Mouse (Mus musculus) small intestine, adult 2 months (tissue): ENCODE data around the gene Diexf. TPM values are rescaled to one million over a fixed set of nuclear protein-coding genes. Genes with fewer than 3 reads are reported as not detected.

Source experiments
- H3K27ac ChIP-seq: fragments of 200-500 bp; 2 replicates; pipeline ENCODE4 v1.5.1; 2012; ENCODE audit warnings: low read depth, low read length, control low read depth, inconsistent platforms; ENCODE audit not compliant: insufficient read depth
- H3K27me3 ChIP-seq: fragments of 200-500 bp; 2 replicates; pipeline ENCODE4 v1.6.1; 2012; ENCODE audit warnings: mild to moderate bottlenecking, moderate library complexity, low read length, inconsistent platforms; ENCODE audit not compliant: control insufficient read depth, insufficient read depth
- H3K36me3 ChIP-seq: fragments of 200-500 bp; 2 replicates; pipeline ENCODE4 v1.6.1; 2012; ENCODE audit warnings: mild to moderate bottlenecking, low read length, control low read depth, inconsistent platforms; ENCODE audit not compliant: control insufficient read depth, insufficient read depth
- H3K4me1 ChIP-seq: fragments of 200-500 bp; 2 replicates; pipeline ENCODE4 v1.6.1; 2012; ENCODE audit warnings: low read length, inconsistent platforms, mixed read lengths; ENCODE audit not compliant: control insufficient read depth, insufficient read depth, insufficient read length
- H3K4me3 ChIP-seq: fragments of 200-500 bp; 2 replicates; pipeline ENCODE4 v1.5.1; 2012; ENCODE audit warnings: low read depth, mild to moderate bottlenecking, control low read depth, inconsistent platforms, low read length, moderate library complexity
- CTCF ChIP-seq: fragments of 200-500 bp; IDR thresholded peaks from 2 replicates; pipeline ENCODE4 v1.5.1; 2012; ENCODE audit warnings: low read depth, mild to moderate bottlenecking, control low read depth, inconsistent platforms, low read length, moderate library complexity, mixed read lengths; ENCODE audit not compliant: insufficient replicate concordance, insufficient read length; ENCODE audit errors: extremely low read depth
- POLR2A ChIP-seq: fragments of 200-500 bp; IDR thresholded peaks from 2 replicates; pipeline ENCODE4 v1.6.1; 2012; ENCODE audit warnings: low read depth, mild to moderate bottlenecking, control low read depth, inconsistent platforms, low read length, moderate library complexity
- WGBS: fragments of 180-500 bp; shearing (Covaris S2); methylation state at CpG from one replicate; pipeline ENCODE4 v1.1.7; 2018; 5-methylcytosine and 5-hydroxymethylcytosine counted together
- polyA plus RNA-seq: library from polyadenylated mRNA; depleted of rRNA; stranded (reverse); fragments of >200 nt; gene quantifications from 2 replicates; pipeline ENCODE4 v1.2.3, GENCODE M21; 2012; rRNA removed

Diexf gene
- 3.1 and 5.5 TPM in 2 replicates for polyA plus RNA-seq

DNA sequence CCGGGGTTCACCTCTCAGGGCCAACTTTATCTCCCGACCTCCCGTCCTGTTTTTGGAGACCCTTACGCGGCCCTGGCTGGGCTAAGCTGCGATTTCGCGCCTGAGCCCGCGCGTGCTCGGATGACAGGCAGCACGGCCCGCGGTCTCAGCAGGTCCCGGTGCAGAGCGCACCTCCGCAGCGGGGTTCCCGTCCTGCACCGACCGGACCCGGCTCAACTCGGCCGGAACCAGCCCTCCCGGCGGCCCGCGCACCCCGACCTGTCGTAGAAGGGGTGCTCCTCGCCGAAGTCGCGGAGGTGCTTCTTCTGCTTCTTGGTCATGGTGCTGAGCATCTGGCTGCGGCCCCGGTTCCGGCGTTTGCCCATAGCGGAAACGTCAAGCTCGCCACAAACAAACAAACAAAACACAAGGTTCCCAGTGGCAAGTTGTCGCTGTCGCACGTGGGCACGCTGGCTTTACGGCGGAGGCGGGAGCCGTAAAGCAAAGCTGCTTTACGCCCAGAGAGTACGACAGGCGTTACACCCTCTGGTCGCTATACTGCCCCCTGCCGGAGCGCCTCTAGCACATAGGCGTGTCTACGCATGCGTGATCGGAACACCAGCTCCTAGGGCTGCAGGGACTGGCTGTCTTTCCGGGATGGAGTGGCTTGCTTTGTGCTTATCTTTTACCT lies at the start of gene Diexf:
Diexf (minus strand) TSS at position 487 of the 670 bp plus-strand sequence.
- under 1% methylated on average over 61 of the region's 61 CpGs for WGBS
- TF ChIP-seq POLR2A (peak; percentile 54), CTCF (peak; percentile 94)
- Histone ChIP-seq H3K36me3 (peaks cover 3% of the 10 kb centered on the region; the same call in 1 of the 2 replicates), H3K27ac (peak within 1 kb of the TSS; percentile 29), H3K27me3 (no peaks in the 10 kb centered on the region), H3K4me1 (peaks cover 2% of the 10 kb centered on the region; the same call in 1 of the 2 replicates), H3K4me3 (peak within 1 kb of the TSS; percentile 94)

DNA sequence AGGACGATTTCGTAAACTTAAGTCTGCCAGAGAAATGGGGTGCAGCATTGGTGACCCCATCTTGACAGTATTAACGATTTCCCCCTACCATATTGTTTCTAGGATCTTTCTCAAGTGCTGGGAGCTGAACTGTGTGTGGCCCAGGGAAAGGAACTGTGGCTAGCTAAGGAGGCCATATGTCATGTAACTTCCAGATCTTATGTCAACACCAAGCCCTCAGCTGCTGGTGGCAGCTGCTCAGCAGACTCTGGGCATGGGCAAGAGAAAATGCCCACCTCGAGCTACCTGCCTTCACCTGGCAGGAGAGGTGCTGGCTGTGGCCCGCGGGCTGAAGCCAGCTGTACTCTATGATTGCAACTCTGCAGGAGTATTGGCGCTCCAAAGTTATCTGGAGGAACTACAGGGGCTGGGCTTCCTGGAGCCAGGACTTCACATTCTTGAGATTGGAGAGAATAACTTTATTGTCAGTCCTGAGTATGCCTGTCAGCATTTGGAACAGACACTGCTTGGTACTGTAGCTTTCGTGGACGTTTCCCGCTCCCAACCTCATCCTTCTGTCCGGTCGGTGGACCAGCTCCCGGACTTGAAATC lies 44.2 kb upstream of the Diexf start:
- peak overlapping the region; percentile 88 for H3K27ac ChIP-seq
- peaks cover 29% of the 10 kb centered on the region for H3K4me1 ChIP-seq
- H3K4me3 ChIP-seq, result peak overlapping the region; percentile 40
- H3K36me3 ChIP-seq, result peaks cover 9% of the 10 kb centered on the region
- TF ChIP-seq CTCF (no peak), POLR2A (no peak)
- no peaks in the 10 kb centered on the region for H3K27me3 ChIP-seq
- 28% methylated on average over 13 of the region's 13 CpGs for WGBS

GRCm38 (mm10) chr1:193173810-193174129 lies 43.7 kb upstream of the Diexf start:
- no peaks in the 10 kb centered on the region for H3K27me3 ChIP-seq
- TF ChIP-seq POLR2A (no peak), CTCF (no peak)
- peaks cover 14% of the 10 kb centered on the region for H3K36me3 ChIP-seq
- H3K4me3 ChIP-seq, result peak overlapping the region; percentile 76
- peaks cover 27% of the 10 kb centered on the region for H3K4me1 ChIP-seq
- 6% methylated on average over 9 of the region's 9 CpGs for WGBS
- peak overlapping the region; percentile 88 for H3K27ac ChIP-seq

- Histone ChIP-seq H3K27ac (peak overlapping the region; percentile 88), H3K27me3 (no peaks in the 10 kb centered on the region), H3K4me1 (peaks cover 25% of the 10 kb centered on the region), H3K4me3 (peak overlapping the region; percentile 76), H3K36me3 (peaks cover 18% of the 10 kb centered on the region)
- under 1% methylated on average over 48 of the region's 48 CpGs for WGBS
- TF ChIP-seq POLR2A (peak; percentile 91), CTCF (no peak)
These were observed 43.1 kb upstream of the Diexf start for GRCm38 (mm10) chr1:193172991-193173809.

- H3K36me3 ChIP-seq, result peaks cover 43% of the 10 kb centered on the region
- H3K27ac ChIP-seq, result peak overlapping the region; percentile 84
- no peak overlapping the region for H3K4me3 ChIP-seq
- no peaks in the 10 kb centered on the region for H3K27me3 ChIP-seq
- WGBS, result 18% methylated on average over 2 of the region's 2 CpGs
- H3K4me1 ChIP-seq, result peaks cover 22% of the 10 kb centered on the region
- TF ChIP-seq CTCF (no peak), POLR2A (no peak)
These were observed 39.8 kb upstream of the Diexf start for GRCm38 (mm10) chr1:193169856-193170255.

DNA sequence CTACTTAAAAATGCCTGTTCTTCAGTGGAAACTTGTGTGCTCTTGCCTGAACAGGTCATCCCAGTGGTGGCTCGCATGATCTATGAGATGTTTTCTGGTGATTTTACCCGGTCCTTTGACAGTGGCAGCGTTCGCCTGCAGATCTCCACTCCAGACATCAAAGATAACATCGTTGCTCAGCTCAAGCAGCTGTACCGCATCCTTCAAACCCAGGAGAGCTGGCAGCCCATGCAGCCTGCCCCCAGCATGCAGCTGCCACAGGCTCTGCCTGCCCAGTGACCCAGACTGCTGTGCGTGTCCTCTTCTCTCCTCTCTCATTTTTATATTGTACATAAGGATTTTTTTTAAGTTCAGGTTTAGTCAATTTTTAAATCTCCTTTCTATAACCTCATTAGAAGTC lies 39.2 kb upstream of the Diexf start:
- H3K27me3 ChIP-seq, result no peaks in the 10 kb centered on the region
- 57% methylated on average over 7 of the region's 7 CpGs for WGBS
- TF ChIP-seq POLR2A, result no peak
- TF ChIP-seq CTCF, result no peak
- no peak overlapping the region for H3K4me3 ChIP-seq
- H3K27ac ChIP-seq, result peak overlapping the region; percentile 66
- peaks cover 43% of the 10 kb centered on the region for H3K36me3 ChIP-seq
- peaks cover 19% of the 10 kb centered on the region for H3K4me1 ChIP-seq

DNA sequence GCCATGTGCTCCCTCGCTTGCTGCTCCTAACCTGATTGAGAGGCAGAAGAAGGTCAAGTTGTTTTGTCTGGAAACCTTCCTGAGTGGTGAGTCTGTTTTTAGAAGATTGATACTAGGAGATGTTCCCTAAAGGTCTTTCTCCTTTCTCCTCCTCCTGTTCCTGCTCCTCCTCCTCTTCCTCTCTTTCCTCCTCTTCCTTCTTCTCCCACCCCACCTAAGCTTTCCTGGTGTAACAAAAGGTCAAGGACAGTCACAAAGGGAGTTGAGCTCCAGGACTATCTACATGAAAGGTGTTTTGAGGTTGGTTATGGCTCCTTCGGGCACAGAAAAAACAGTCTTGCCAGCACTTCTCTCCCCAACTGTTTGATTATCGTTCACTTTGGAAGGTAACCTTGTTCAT lies 37.7 kb upstream of the Diexf start, which contains the start of gene A130010J15Rik:
A130010J15Rik (plus strand) TSS at position 301 of the 400 bp plus-strand sequence.
- peaks cover 18% of the 10 kb centered on the region for H3K4me1 ChIP-seq
- H3K27ac ChIP-seq, result no peak within 1 kb of the TSS
- peaks cover 52% of the 10 kb centered on the region for H3K36me3 ChIP-seq
- no peaks in the 10 kb centered on the region for H3K27me3 ChIP-seq
- WGBS, result 81% methylated on average over 3 of the region's 3 CpGs
- H3K4me3 ChIP-seq, result no peak within 1 kb of the TSS
- TF ChIP-seq CTCF (no peak), POLR2A (no peak)
